9 mouse cellular contexts compared by ENCODE assay signal in genomic region chrX:56651738-56652137, GRCm38 (mm10). TPM values are rescaled to one million over a fixed set of nuclear protein-coding genes. Genes with fewer than 3 reads are reported as not detected.
DNase-seq lines count a peak whose midpoint lies in the region; ATAC-seq lines count a peak whose summit lies in the region.
"Had no signal": no experiment of that assay in that cellular context is flagged by ENCODE, and none has a peak within 500 bp of the region (broad histone marks: within the 10 kb centered on the region; RNA-seq: fewer than 3 reads in every experiment).

No protein-coding gene starts in this region.

- H3K27me3 ChIP-seq in embryonic facial prominence, embryonic 14.5 days (replicated peaks; ENCODE audit: control insufficient read depth, insufficient read depth, low read length), result no peaks in the 10 kb centered on the region
- no peaks in the 10 kb centered on the region for H3K27me3 ChIP-seq in embryonic facial prominence, embryonic 10.5 days (replicated peaks; ENCODE audit: low read depth, poor library complexity, severe bottlenecking)
- H3K27me3 ChIP-seq in forebrain, embryonic 15.5 days, result no peaks in the 10 kb centered on the region
- H3K27me3 ChIP-seq in hindbrain, embryonic 14.5 days (ENCODE audit: control insufficient read depth, insufficient read depth, low read length), result no peaks in the 10 kb centered on the region
- H3K27me3 ChIP-seq: liver, embryonic 15.5 days had no signal

- ATAC-seq in embryonic facial prominence, embryonic 14.5 days (ENCODE audit: low read depth), result no peak; the same call in 1 of the 2 replicates
- no peak for ATAC-seq in forebrain, embryonic 15.5 days (replicated peaks)
- no peak for ATAC-seq in hindbrain, embryonic 14.5 days (ENCODE audit: low FRiP score)

- H3K4me3 ChIP-seq in embryonic facial prominence, embryonic 14.5 days (ENCODE audit: low read depth, low read length), result no peak overlapping the region
- H3K4me3 ChIP-seq in embryonic facial prominence, embryonic 10.5 days, result no peak overlapping the region
- H3K4me3 ChIP-seq in forebrain, embryonic 15.5 days, result no peak overlapping the region
- no peak overlapping the region for H3K4me3 ChIP-seq in hindbrain, embryonic 14.5 days (replicated peaks; ENCODE audit: low read length)
- H3K4me3 ChIP-seq: liver, embryonic 15.5 days had no signal

- intact Hi-C loops in heart, postnatal 14 days (cut with DNase I), result loop anchor here (2.0 to 5.0 kb wide), 2 partner anchors 81 to 99 kb away; partner anchors contain the start of gene Fhl1

- no peaks in the 10 kb centered on the region for H3K4me1 ChIP-seq in embryonic facial prominence, embryonic 14.5 days (ENCODE audit: control insufficient read depth, insufficient read depth, low read length)
- no peaks in the 10 kb centered on the region for H3K4me1 ChIP-seq in embryonic facial prominence, embryonic 10.5 days
- no peaks in the 10 kb centered on the region for H3K4me1 ChIP-seq in forebrain, embryonic 15.5 days
- H3K4me1 ChIP-seq in hindbrain, embryonic 14.5 days (replicated peaks; ENCODE audit: control insufficient read depth, insufficient read depth, low read length), result no peaks in the 10 kb centered on the region
- H3K4me1 ChIP-seq: liver, embryonic 15.5 days had no signal

- WGBS in embryonic facial prominence, embryonic 14.5 days, result 74% methylated on average over 7 of the region's 7 CpGs
- 72% methylated on average over 7 of the region's 7 CpGs for WGBS in embryonic facial prominence, embryonic 10.5 days
- 56% methylated on average over 7 of the region's 7 CpGs for WGBS in forebrain, embryonic 15.5 days
- 58% methylated on average over 7 of the region's 7 CpGs for WGBS in hindbrain, embryonic 14.5 days

- H3K27ac ChIP-seq in embryonic facial prominence, embryonic 14.5 days (replicated peaks; ENCODE audit: low read depth, low read length), result no peak overlapping the region
- H3K27ac ChIP-seq in embryonic facial prominence, embryonic 10.5 days (replicated peaks), result no peak overlapping the region
- H3K27ac ChIP-seq in forebrain, embryonic 15.5 days (replicated peaks), result no peak overlapping the region
- H3K27ac ChIP-seq in hindbrain, embryonic 14.5 days, result no peak overlapping the region
- H3K27ac ChIP-seq: liver, embryonic 15.5 days had no signal

- H3K36me3 ChIP-seq in embryonic facial prominence, embryonic 14.5 days (ENCODE audit: control insufficient read depth, insufficient read depth, low read length), result no peaks in the 10 kb centered on the region
- peaks cover 3% of the 10 kb centered on the region; the same call in 1 of the 2 replicates for H3K36me3 ChIP-seq in embryonic facial prominence, embryonic 10.5 days (replicated peaks)
- no peaks in the 10 kb centered on the region for H3K36me3 ChIP-seq in forebrain, embryonic 15.5 days
- 0 out of 2 replicates have a peak, but pooled peaks cover 4% of the 10 kb centered on the region for H3K36me3 ChIP-seq in hindbrain, embryonic 14.5 days (replicated peaks; ENCODE audit: control insufficient read depth, insufficient read depth)
- H3K36me3 ChIP-seq: liver, embryonic 15.5 days had no signal

- DNase-seq in embryonic facial prominence, embryonic 14.5 days (ENCODE audit: low spot score), result peak; percentile 52
- DNase-seq in embryonic facial prominence, embryonic 10.5 days (ENCODE audit: low spot score), result no peak
- DNase-seq in gastrocnemius, postnatal 10 days, result peak; percentile 23
- peak; percentile 51 to 66 for DNase-seq in heart, postnatal 14 days
- peak; percentile 68 for DNase-seq in lung, postnatal 14 days
- DNase-seq in hindbrain, embryonic 14.5 days (ENCODE audit: low spot score), result no peak
- DNase-seq in left cerebral cortex, adult 18-20 months (ENCODE audit: low spot score in 2 of 2), result no peak

- H3K4me2 ChIP-seq in embryonic facial prominence, embryonic 14.5 days (ENCODE audit: low read depth, low read length), result no peak overlapping the region
- no peak overlapping the region for H3K4me2 ChIP-seq in forebrain, embryonic 15.5 days (replicated peaks)
- H3K4me2 ChIP-seq in hindbrain, embryonic 14.5 days (replicated peaks), result no peak overlapping the region
- H3K4me2 ChIP-seq: liver, embryonic 15.5 days had no signal

- H3K9ac ChIP-seq in embryonic facial prominence, embryonic 14.5 days (ENCODE audit: low read depth, low read length), result no peak overlapping the region
- no peak overlapping the region for H3K9ac ChIP-seq in forebrain, embryonic 15.5 days (replicated peaks)
- H3K9ac ChIP-seq in hindbrain, embryonic 14.5 days, result no peak overlapping the region
- H3K9ac ChIP-seq: liver, embryonic 15.5 days had no signal

- no peaks in the 10 kb centered on the region for H3K9me3 ChIP-seq in embryonic facial prominence, embryonic 14.5 days (ENCODE audit: control insufficient read depth, low read length)
- no peaks in the 10 kb centered on the region for H3K9me3 ChIP-seq in embryonic facial prominence, embryonic 10.5 days
- no peaks in the 10 kb centered on the region for H3K9me3 ChIP-seq in forebrain, embryonic 15.5 days
- no peaks in the 10 kb centered on the region for H3K9me3 ChIP-seq in hindbrain, embryonic 14.5 days (ENCODE audit: control insufficient read depth, low read length)
- H3K9me3 ChIP-seq: liver, embryonic 15.5 days had no signal

RNA-seq across cellular contexts. Expression of gene Slc9a6, which starts 42.2 kb away (rescaled TPM):
- polyA plus RNA-seq in embryonic facial prominence, embryonic 14.5 days (2014; fragmentation: Nextera tagmentation; extraction: Ambion mirVana), result 11.8 and 14.8 TPM in 2 replicates
- polyA plus RNA-seq in embryonic facial prominence, embryonic 10.5 days (2016; fragmentation: Nextera tagmentation; extraction: Ambion mirVana), result 8.9 and 9.9 TPM in 2 replicates
- total RNA-seq in gastrocnemius, postnatal 10 days (2021), result 10 to 100 TPM; 16.2 to 16.8 TPM
- total RNA-seq in heart, postnatal 14 days (2021), result 10 to 100 TPM; 18.2 to 20.3 TPM
- polyA plus RNA-seq in forebrain, embryonic 15.5 days (2015; fragmentation: Nextera tagmentation; extraction: Ambion mirVana), result 43.3 and 46.0 TPM in 2 replicates
- polyA plus RNA-seq in hindbrain, embryonic 14.5 days (2014; fragmentation: Nextera tagmentation; extraction: Ambion mirVana), result 53.3 and 69.0 TPM in 2 replicates
- total RNA-seq in left cerebral cortex, adult 18-20 months (2021), result 100 to 1,000 TPM; 114 TPM

RNA-seq across cellular contexts. Expression of gene Mmgt1, which starts 53.9 kb away (rescaled TPM):
- polyA plus RNA-seq in embryonic facial prominence, embryonic 14.5 days (2014; fragmentation: Nextera tagmentation; extraction: Ambion mirVana), result 25.4 and 25.6 TPM in 2 replicates
- 34.4 and 37.1 TPM in 2 replicates for polyA plus RNA-seq in embryonic facial prominence, embryonic 10.5 days (2016; fragmentation: Nextera tagmentation; extraction: Ambion mirVana)
- 10 to 100 TPM; 14.4 to 14.5 TPM for total RNA-seq in gastrocnemius, postnatal 10 days (2021)
- 10 to 100 TPM; 26.3 to 28.6 TPM for total RNA-seq in heart, postnatal 14 days (2021)
- polyA plus RNA-seq in forebrain, embryonic 15.5 days (2015; fragmentation: Nextera tagmentation; extraction: Ambion mirVana), result 49.9 and 52.2 TPM in 2 replicates
- polyA plus RNA-seq in hindbrain, embryonic 14.5 days (2014; fragmentation: Nextera tagmentation; extraction: Ambion mirVana), result 63.8 and 64.5 TPM in 2 replicates
- total RNA-seq in left cerebral cortex, adult 18-20 months (2021), result 10 to 100 TPM; 24.4 to 25.0 TPM

Comparison
In these comparisons a context has a peak if more than half of its experiments do, and no peak if none do; other contexts are left out.
1. DNase-seq: peak in embryonic facial prominence, embryonic 14.5 days (single experiment), gastrocnemius, postnatal 10 days (single experiment), heart, postnatal 14 days (2 of 2) and lung, postnatal 14 days (single experiment); none in embryonic facial prominence, embryonic 10.5 days (single experiment), hindbrain, embryonic 14.5 days (single experiment) and left cerebral cortex, adult 18-20 months (0 of 2).